Mouse (Mus musculus): ENCODE measurements at regions not wholly inside any gene's neighbourhood (a gene's known extent, or its start where the extent isn't known, plus 50 kb on each side); places are given as distances from the start of the nearest gene placed in this dataset.
A peak's percentile ranks its signal among the peaks of the same experiment; 100 is the strongest.

GRCm38 (mm10) chrX:69028650-69029049 is 135.8 kb upstream of the Gm6812 start:
- DNase-seq = no peak

GRCm38 (mm10) chrX:69009190-69009589 is 116.3 kb upstream of the Gm6812 start:
- DNase-seq = peak; percentile 10

- peak; percentile 19 for DNase-seq
These were observed 115.1 kb upstream of the Gm6812 start for GRCm38 (mm10) chrX:69007986-69008385.
